Mouse (Mus musculus) ES-E14 (cell line): Measurements from ENCODE around the gene Calr4.

ENCODE experiments used
- CHD2 ChIP-seq: IDR thresholded peaks from 2 replicates; pipeline ENCODE4 v1.6.1; 2014; ENCODE audit warnings: mild to moderate bottlenecking, low read depth, low read length, inconsistent platforms
- HCFC1 ChIP-seq: IDR thresholded peaks from 2 replicates; pipeline ENCODE4 v1.6.1; 2012; ENCODE audit warnings: low read length, inconsistent platforms, borderline replicate concordance; ENCODE audit not compliant: insufficient read depth
- MAFK ChIP-seq: IDR thresholded peaks from 2 replicates; pipeline ENCODE4 v1.6.1; 2014; ENCODE audit warnings: mild to moderate bottlenecking, low read depth, low read length, inconsistent platforms; ENCODE audit not compliant: insufficient read depth
- ZC3H11A ChIP-seq: IDR thresholded peaks from 2 replicates; pipeline ENCODE4 v1.6.1; 2012; ENCODE audit warnings: low read depth, mild to moderate bottlenecking, inconsistent platforms, low read length, borderline replicate concordance
- ZNF384 ChIP-seq: IDR thresholded peaks from 2 replicates; pipeline ENCODE4 v1.6.1; 2012; ENCODE audit warnings: low read depth, low read length, inconsistent platforms

GRCm38 (mm10) chr4:109224762-109225552 is 9.3 kb upstream of the Calr4 start:
- no peak for TF ChIP-seq ZNF384
- no peak for TF ChIP-seq CHD2
- TF ChIP-seq ZC3H11A = no peak
- TF ChIP-seq MAFK = no peak
- TF ChIP-seq HCFC1 = no peak
